Mouse (Mus musculus) forebrain, embryonic 16.5 days (tissue): ENCODE measurements at regions not wholly inside any gene's neighbourhood (a gene's known extent, or its start where the extent isn't known, plus 50 kb on each side); places are given as distances from the start of the nearest gene placed in this dataset.

Experiments
- ATAC-seq: fragments of 200-750 bp; cut with Nextera tagmentation; 2 replicates; pipeline ENCODE4 v1.8.0; 2017; ENCODE audit warnings: mild to moderate bottlenecking, moderate library complexity
- H3K27ac ChIP-seq: fragments of 300-500 bp; sonication (generic); 2 replicates; pipeline ENCODE4 v1.5.1; 2014; ENCODE audit warnings: low read length, control low read depth
- H3K27me3 ChIP-seq: fragments of 300-500 bp; sonication (generic); replicated peaks from 2 replicates; pipeline ENCODE4 v1.6.1; 2014; ENCODE audit warnings: low read length; ENCODE audit not compliant: control insufficient read depth, insufficient read depth
- H3K36me3 ChIP-seq: fragments of 300-500 bp; sonication (generic); 2 replicates; pipeline ENCODE4 v1.6.1; 2014; ENCODE audit not compliant: control insufficient read depth, insufficient read depth
- H3K4me1 ChIP-seq: fragments of 300-500 bp; sonication (generic); replicated peaks from 2 replicates; pipeline ENCODE4 v1.6.1; 2014; ENCODE audit warnings: low read length; ENCODE audit not compliant: control insufficient read depth, insufficient read depth
- H3K4me2 ChIP-seq: fragments of 300-500 bp; sonication (generic); 2 replicates; pipeline ENCODE4 v1.6.1; 2014; ENCODE audit warnings: mild to moderate bottlenecking, low read length, control low read depth
- H3K4me3 ChIP-seq: fragments of 300-500 bp; sonication (generic); replicated peaks from 2 replicates; pipeline ENCODE4 v1.5.1; 2014; ENCODE audit warnings: mild to moderate bottlenecking, low read length, control low read depth
- H3K9ac ChIP-seq: fragments of 300-500 bp; sonication (generic); replicated peaks from 2 replicates; pipeline ENCODE4 v1.6.1; 2014; ENCODE audit warnings: low read depth, low read length, control low read depth
- H3K9me3 ChIP-seq: fragments of 300-500 bp; sonication (generic); 2 replicates; pipeline ENCODE4 v1.6.1; 2016; ENCODE audit warnings: low read length; ENCODE audit not compliant: control insufficient read depth
- WGBS: fragments of 180-500 bp; shearing (Covaris S2); extraction: QIAGEN DNeasy Blood & Tissue Kit; methylation state at CpG from one replicate; pipeline ENCODE4 v1.1.7; 2014; 5-methylcytosine and 5-hydroxymethylcytosine counted together

GRCm38 (mm10) chr4:125315818-125316217 lies 174.7 kb upstream of the Grik3 start:
- ATAC-seq, result peak; percentile 77
- WGBS, result 14% methylated on average over 6 of the region's 6 CpGs
- Histone ChIP-seq H3K4me2 (no peak overlapping the region), H3K36me3 (no peaks in the 10 kb centered on the region), H3K9me3 (no peaks in the 10 kb centered on the region), H3K4me1 (peaks cover 48% of the 10 kb centered on the region), H3K4me3 (no peak overlapping the region), H3K27ac (0 out of 2 replicates have a peak overlapping the region, but pooled peaks have one; percentile 14), H3K9ac (no peak overlapping the region), H3K27me3 (no peaks in the 10 kb centered on the region; the same call in 1 of the 2 replicates)

- no peak overlapping the region for H3K4me2 ChIP-seq
- peak overlapping the region; percentile 46; the same call in 1 of the 2 replicates for H3K27ac ChIP-seq
- peaks cover 39% of the 10 kb centered on the region for H3K4me1 ChIP-seq
- no peak overlapping the region for H3K4me3 ChIP-seq
- H3K27me3 ChIP-seq, result no peaks in the 10 kb centered on the region; the same call in 1 of the 2 replicates
- no peaks in the 10 kb centered on the region for H3K36me3 ChIP-seq
- no peak overlapping the region for H3K9ac ChIP-seq
- no peaks in the 10 kb centered on the region for H3K9me3 ChIP-seq
- ATAC-seq, result no peak
- 79% methylated on average over 3 of the region's 3 CpGs for WGBS
Measured at GRCm38 (mm10) chr4:125313892-125314291, 176.6 kb upstream of the Grik3 start.

- H3K4me1 ChIP-seq, result peaks cover 35% of the 10 kb centered on the region
- H3K4me2 ChIP-seq, result no peak overlapping the region
- no peak overlapping the region for H3K4me3 ChIP-seq
- no peaks in the 10 kb centered on the region; the same call in 1 of the 2 replicates for H3K27me3 ChIP-seq
- 0 out of 2 replicates have a peak overlapping the region, but pooled peaks have one; percentile 4 for H3K9ac ChIP-seq
- ATAC-seq, result peak; percentile 47; the same call in 1 of the 2 replicates
- H3K27ac ChIP-seq, result peak overlapping the region; percentile 46; the same call in 1 of the 2 replicates
- H3K36me3 ChIP-seq, result no peaks in the 10 kb centered on the region
- 0% methylated on average over 11 of the region's 11 CpGs for WGBS
- no peaks in the 10 kb centered on the region for H3K9me3 ChIP-seq
Measured at GRCm38 (mm10) chr4:125313252-125313651, 177.2 kb upstream of the Grik3 start.

- no peak for ATAC-seq
- 17% methylated on average over 8 of the region's 8 CpGs for WGBS
- H3K27me3 ChIP-seq, result peaks cover 6% of the 10 kb centered on the region; the same call in 1 of the 2 replicates
- H3K4me2 ChIP-seq, result no peak overlapping the region
- no peak overlapping the region for H3K9ac ChIP-seq
- peaks cover 7% of the 10 kb centered on the region for H3K4me1 ChIP-seq
- H3K4me3 ChIP-seq, result no peak overlapping the region
- no peak overlapping the region for H3K27ac ChIP-seq
- H3K9me3 ChIP-seq, result no peaks in the 10 kb centered on the region
- H3K36me3 ChIP-seq, result no peaks in the 10 kb centered on the region
Measured at GRCm38 (mm10) chr4:125308171-125308570, 180.5 kb upstream of the Zc3h12a start.

- ATAC-seq, result no peak
- H3K9ac ChIP-seq, result no peak overlapping the region
- H3K4me1 ChIP-seq, result peaks cover 11% of the 10 kb centered on the region
- no peaks in the 10 kb centered on the region for H3K36me3 ChIP-seq
- H3K27me3 ChIP-seq, result 0 out of 2 replicates have a peak, but pooled peaks cover 8% of the 10 kb centered on the region
- no peak overlapping the region for H3K4me2 ChIP-seq
- H3K4me3 ChIP-seq, result no peak overlapping the region
- H3K9me3 ChIP-seq, result no peaks in the 10 kb centered on the region
- H3K27ac ChIP-seq, result no peak overlapping the region
- 72% methylated on average over 6 of the region's 6 CpGs for WGBS
Measured at GRCm38 (mm10) chr4:125305766-125306165, 178.1 kb upstream of the Zc3h12a start.

- no peak overlapping the region for H3K9ac ChIP-seq
- H3K27me3 ChIP-seq, result 0 out of 2 replicates have a peak, but pooled peaks cover 10% of the 10 kb centered on the region
- no peak for ATAC-seq
- peaks cover 10% of the 10 kb centered on the region for H3K4me1 ChIP-seq
- no peak overlapping the region for H3K4me2 ChIP-seq
- no peaks in the 10 kb centered on the region for H3K9me3 ChIP-seq
- no peak overlapping the region for H3K27ac ChIP-seq
- WGBS, result 69% methylated on average over 7 of the region's 7 CpGs
- H3K4me3 ChIP-seq, result no peak overlapping the region
- no peaks in the 10 kb centered on the region for H3K36me3 ChIP-seq
Measured at GRCm38 (mm10) chr4:125302660-125303059, 175.0 kb upstream of the Zc3h12a start.

GRCm38 (mm10) chr4:125300503-125301457 lies 173.1 kb upstream of the Zc3h12a start:
- Histone ChIP-seq H3K4me1 (peaks cover 10% of the 10 kb centered on the region), H3K4me3 (no peak overlapping the region), H3K4me2 (peak overlapping the region; percentile 12), H3K27me3 (0 out of 2 replicates have a peak, but pooled peaks cover 6% of the 10 kb centered on the region), H3K9me3 (no peaks in the 10 kb centered on the region), H3K9ac (no peak overlapping the region; the same call in 1 of the 2 replicates), H3K36me3 (no peaks in the 10 kb centered on the region), H3K27ac (no peak overlapping the region)
- WGBS, result 20% methylated on average over 33 of the region's 33 CpGs
- no peak for ATAC-seq

- Histone ChIP-seq H3K27me3 (0 out of 2 replicates have a peak, but pooled peaks cover 4% of the 10 kb centered on the region), H3K9me3 (0 out of 2 replicates have a peak, but pooled peaks cover 5% of the 10 kb centered on the region), H3K4me3 (no peak overlapping the region), H3K4me1 (peaks cover 17% of the 10 kb centered on the region), H3K36me3 (no peaks in the 10 kb centered on the region), H3K4me2 (no peak overlapping the region), H3K27ac (no peak overlapping the region), H3K9ac (no peak overlapping the region)
- WGBS, result 83% methylated on average over 6 of the region's 6 CpGs
- ATAC-seq, result no peak
Measured at GRCm38 (mm10) chr4:125290761-125291160, 163.1 kb upstream of the Zc3h12a start.

- Histone ChIP-seq H3K4me3 (no peak overlapping the region), H3K27me3 (0 out of 2 replicates have a peak, but pooled peaks cover 4% of the 10 kb centered on the region), H3K4me1 (peaks cover 17% of the 10 kb centered on the region), H3K36me3 (no peaks in the 10 kb centered on the region), H3K9ac (no peak overlapping the region), H3K27ac (peak overlapping the region; percentile 42; the same call in 1 of the 2 replicates), H3K4me2 (no peak overlapping the region), H3K9me3 (0 out of 2 replicates have a peak, but pooled peaks cover 5% of the 10 kb centered on the region)
- ATAC-seq, result no peak
- 30% methylated on average over 1 of the region's 1 CpGs for WGBS
Measured at GRCm38 (mm10) chr4:125289709-125290108, 162.1 kb upstream of the Zc3h12a start.
